Mouse (Mus musculus): Measurements from ENCODE around the gene Cnot3. TPM values are rescaled to one million over a fixed set of nuclear protein-coding genes. Genes with fewer than 3 reads are reported as not detected.
"Not testable (repeated sequence)": the region's sequence is repeated elsewhere in the genome, so short reads cannot be mapped to it uniquely, and the experiment has no call there.

Cnot3 gene
- polyA plus RNA-seq, 1 experiment from 2014 or later = 44.6 TPM

DNA sequence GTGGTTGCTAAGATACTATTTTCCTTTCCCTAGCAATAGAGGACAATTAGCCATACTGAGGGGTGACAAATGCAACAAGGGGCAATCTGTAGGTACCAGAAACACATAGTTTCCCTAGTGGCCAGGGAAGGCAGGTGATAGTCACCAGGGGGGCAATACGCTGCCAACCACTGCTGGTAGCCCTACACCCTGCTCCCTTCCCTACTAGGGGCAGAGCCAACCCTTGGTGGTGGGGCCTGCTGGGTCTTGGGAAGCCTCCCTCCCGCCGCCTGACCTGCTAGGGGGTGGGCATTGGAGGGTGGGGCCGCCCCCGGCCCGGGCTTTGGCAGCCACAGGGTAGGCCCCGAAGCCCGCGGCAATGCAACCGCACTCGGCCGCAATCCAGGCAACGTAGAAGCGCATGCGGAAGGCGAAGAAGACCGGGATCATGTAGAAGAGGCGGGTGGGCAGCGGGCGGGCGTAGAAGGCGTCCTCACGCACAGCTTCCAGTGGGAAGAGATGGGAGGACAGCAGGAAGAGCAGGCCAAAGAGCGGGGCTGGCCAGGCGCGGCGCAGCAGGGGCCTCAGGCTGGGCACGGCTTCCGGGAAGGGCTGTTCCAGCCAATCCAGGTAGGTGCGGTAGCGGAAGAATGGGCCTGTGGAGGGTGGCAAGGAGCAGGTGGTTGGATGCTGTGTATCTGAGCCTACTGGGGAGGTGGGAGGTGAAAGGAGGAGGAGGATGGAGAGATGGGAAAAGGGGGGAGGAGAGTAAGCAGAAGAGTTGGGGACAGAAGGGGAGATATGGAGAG is 40.5 kb downstream of the Cnot3 start:
- no peaks in the 10 kb centered on the region for H3K27me3 ChIP-seq (replicated peaks)
- no peaks in the 10 kb centered on the region for H3K4me1 ChIP-seq
- H3K36me3 ChIP-seq = peaks cover 11% of the 10 kb centered on the region; the same call in 1 of the 2 replicates
- 86% methylated on average over 31 of the region's 31 CpGs for WGBS
- H3K4me3 ChIP-seq (replicated peaks) = no peak overlapping the region
- no peaks in the 10 kb centered on the region for H3K9me3 ChIP-seq
- no peak overlapping the region for H3K9ac ChIP-seq
- no peak overlapping the region for H3K27ac ChIP-seq
- ATAC-seq (ENCODE audit: insufficient read depth, low FRiP score, low read depth) = no peak
- H3K4me2 ChIP-seq = no peak overlapping the region

DNA sequence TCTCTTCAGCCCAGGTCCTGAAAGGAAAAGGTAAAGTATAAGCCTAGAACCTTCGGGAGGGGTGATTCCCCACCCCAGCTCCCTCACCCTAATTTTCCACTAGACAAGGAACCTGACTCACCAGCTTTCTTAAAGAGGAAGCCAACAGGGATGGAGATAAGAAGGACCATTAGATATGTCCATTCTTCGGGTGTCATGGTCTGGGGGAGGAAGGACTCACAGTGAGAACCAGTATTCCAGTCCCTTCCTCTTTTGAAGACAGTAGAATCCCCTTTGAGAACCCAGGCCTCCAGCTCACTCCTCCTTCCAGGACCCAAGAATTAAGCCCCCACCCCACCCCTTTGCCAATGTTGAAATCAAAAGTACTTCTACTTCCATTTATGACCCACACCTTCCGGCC is 46.9 kb downstream of the Cnot3 start:
- Histone ChIP-seq H3K27me3 (replicated peaks) (no peaks in the 10 kb centered on the region), H3K4me3 (replicated peaks) (peak overlapping the region; percentile 71), H3K4me2 (peak overlapping the region; percentile 78), H3K9me3 (no peaks in the 10 kb centered on the region), H3K9ac (peak overlapping the region; percentile 81), H3K36me3 (0 out of 2 replicates have a peak, but pooled peaks cover 6% of the 10 kb centered on the region), H3K27ac (peak overlapping the region; percentile 97; the same call in 1 of the 2 replicates), H3K4me1 (peaks cover 10% of the 10 kb centered on the region)
- WGBS = 23% methylated on average over 3 of the region's 3 CpGs
- ATAC-seq (ENCODE audit: insufficient read depth, low FRiP score, low read depth) = no peak

DNA sequence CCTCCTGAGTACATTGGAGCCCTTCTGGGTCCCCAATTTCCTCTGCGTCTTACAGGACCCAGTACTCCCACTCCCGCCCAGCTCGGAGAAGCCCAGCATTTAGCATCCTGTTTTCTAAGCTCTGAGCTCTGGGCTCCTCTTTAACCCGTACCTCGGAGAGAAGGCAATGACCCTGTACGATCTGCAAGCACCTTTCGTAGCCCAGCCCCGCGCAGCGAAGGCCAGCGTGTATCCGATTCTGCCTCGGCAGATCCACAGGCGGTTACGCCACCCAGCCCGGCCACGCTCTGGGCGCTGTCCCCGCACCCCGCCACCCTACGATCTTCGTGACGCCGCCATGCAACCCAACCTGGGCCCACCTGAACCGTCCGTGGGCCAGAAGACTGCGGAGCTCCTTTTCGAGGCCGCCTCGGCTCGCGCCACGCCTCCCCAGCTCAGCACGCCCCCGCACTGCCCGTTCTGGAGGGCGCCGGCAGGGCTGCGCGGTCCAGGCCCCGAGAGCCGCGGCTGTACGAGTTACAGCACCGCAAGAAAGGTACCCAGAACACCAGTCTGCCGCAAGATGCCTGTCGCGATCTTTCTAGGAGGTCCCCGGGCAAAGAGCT is 47.4 kb downstream of the Cnot3 start, which contains the start of gene Tsen34:
Tsen34 (plus strand) TSS at position 482 of the 605 bp plus-strand sequence.
- H3K4me1 ChIP-seq = peaks cover 10% of the 10 kb centered on the region
- peak within 1 kb of the TSS; percentile 81 for H3K9ac ChIP-seq
- no peaks in the 10 kb centered on the region for H3K27me3 ChIP-seq (replicated peaks)
- peak within 1 kb of the TSS; percentile 78 for H3K4me2 ChIP-seq
- H3K4me3 ChIP-seq (replicated peaks) = peak within 1 kb of the TSS; percentile 71
- ATAC-seq (ENCODE audit: insufficient read depth, low FRiP score, low read depth) = no peak; the same call in none of the 2 replicates
- WGBS = under 1% methylated on average over 49 of the region's 49 CpGs
- H3K27ac ChIP-seq = peak within 1 kb of the TSS; percentile 97
- 0 out of 2 replicates have a peak, but pooled peaks cover 11% of the 10 kb centered on the region for H3K36me3 ChIP-seq
- no peaks in the 10 kb centered on the region for H3K9me3 ChIP-seq

DNA sequence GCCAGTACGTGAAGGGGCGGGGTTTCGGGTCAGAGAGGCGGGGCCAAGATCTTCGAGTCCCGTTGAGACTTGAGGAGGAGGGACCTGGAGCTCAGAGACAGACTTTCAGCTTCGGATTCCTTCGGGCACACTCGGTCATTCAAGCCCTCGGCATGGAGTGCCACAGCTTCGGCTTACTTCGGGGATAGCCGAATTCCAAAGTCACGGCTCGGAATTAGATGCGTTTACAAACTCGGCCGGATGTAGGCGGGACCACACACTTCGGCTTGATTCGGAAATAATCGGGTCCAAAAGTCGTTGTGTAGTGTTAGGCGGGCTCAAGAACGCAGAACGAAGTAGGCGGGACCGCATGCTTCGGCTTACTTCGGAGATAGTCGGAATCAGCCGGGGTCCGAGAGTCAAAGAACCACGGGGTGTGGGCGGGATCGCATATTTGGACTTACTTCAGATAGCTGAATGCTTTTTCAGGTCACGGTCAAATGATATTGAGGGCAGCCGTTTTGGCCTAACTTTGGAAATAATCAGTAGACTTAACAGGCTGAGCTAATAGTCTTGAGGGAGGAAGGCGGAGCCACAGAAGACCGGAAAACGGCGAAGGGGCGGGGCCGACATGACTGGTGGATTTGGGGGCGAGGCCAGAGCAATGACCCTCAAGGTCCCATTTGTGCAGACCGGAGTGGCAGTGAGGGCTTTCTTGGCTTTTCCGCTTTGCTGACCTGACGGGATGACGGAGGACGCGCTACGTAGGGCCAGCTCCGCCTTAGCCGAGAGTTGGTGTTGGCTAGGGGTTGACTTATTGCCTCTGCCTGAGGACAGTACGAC is 48.1 kb downstream of the Cnot3 start, which contains the start of gene Mboat7:
Mboat7 (minus strand) TSS at position 537 of the 822 bp plus-strand sequence.
- H3K4me2 ChIP-seq = peak within 1 kb of the TSS; percentile 78
- H3K4me1 ChIP-seq = peaks cover 10% of the 10 kb centered on the region
- 0 out of 2 replicates have a peak, but pooled peaks cover 11% of the 10 kb centered on the region for H3K36me3 ChIP-seq
- peak; percentile 89 for ATAC-seq (ENCODE audit: insufficient read depth, low FRiP score, low read depth)
- peak within 1 kb of the TSS; percentile 81 for H3K9ac ChIP-seq
- H3K9me3 ChIP-seq = no peaks in the 10 kb centered on the region
- WGBS = under 1% methylated on average over 55 of the region's 55 CpGs
- H3K27me3 ChIP-seq (replicated peaks) = no peaks in the 10 kb centered on the region
- H3K27ac ChIP-seq = peak within 1 kb of the TSS; percentile 97
- H3K4me3 ChIP-seq (replicated peaks) = peak within 1 kb of the TSS; percentile 71

DNA sequence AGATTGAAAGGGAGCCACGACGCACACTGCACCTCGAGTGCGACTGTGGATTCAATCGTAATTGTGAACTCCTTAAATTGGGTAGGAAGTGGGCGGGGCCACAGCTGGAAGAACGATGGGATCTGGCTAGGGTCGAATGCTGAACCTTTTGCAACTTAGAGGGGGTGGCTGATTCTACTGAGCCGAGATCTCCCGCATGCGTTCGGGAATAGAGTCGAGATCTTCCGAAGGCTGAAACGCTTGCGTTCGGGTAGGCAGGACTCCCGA is 48.7 kb downstream of the Cnot3 start:
- peak overlapping the region; percentile 81 for H3K9ac ChIP-seq
- peak overlapping the region; percentile 71 for H3K4me3 ChIP-seq (replicated peaks)
- no peaks in the 10 kb centered on the region for H3K27me3 ChIP-seq (replicated peaks)
- no peak; the same call in 1 of the 2 replicates for ATAC-seq (ENCODE audit: insufficient read depth, low FRiP score, low read depth)
- H3K4me2 ChIP-seq = peak overlapping the region; percentile 78
- no peaks in the 10 kb centered on the region for H3K9me3 ChIP-seq
- peaks cover 10% of the 10 kb centered on the region for H3K4me1 ChIP-seq
- 0 out of 2 replicates have a peak, but pooled peaks cover 11% of the 10 kb centered on the region for H3K36me3 ChIP-seq
- WGBS = under 1% methylated on average over 18 of the region's 18 CpGs
- peak overlapping the region; percentile 97 for H3K27ac ChIP-seq

DNA sequence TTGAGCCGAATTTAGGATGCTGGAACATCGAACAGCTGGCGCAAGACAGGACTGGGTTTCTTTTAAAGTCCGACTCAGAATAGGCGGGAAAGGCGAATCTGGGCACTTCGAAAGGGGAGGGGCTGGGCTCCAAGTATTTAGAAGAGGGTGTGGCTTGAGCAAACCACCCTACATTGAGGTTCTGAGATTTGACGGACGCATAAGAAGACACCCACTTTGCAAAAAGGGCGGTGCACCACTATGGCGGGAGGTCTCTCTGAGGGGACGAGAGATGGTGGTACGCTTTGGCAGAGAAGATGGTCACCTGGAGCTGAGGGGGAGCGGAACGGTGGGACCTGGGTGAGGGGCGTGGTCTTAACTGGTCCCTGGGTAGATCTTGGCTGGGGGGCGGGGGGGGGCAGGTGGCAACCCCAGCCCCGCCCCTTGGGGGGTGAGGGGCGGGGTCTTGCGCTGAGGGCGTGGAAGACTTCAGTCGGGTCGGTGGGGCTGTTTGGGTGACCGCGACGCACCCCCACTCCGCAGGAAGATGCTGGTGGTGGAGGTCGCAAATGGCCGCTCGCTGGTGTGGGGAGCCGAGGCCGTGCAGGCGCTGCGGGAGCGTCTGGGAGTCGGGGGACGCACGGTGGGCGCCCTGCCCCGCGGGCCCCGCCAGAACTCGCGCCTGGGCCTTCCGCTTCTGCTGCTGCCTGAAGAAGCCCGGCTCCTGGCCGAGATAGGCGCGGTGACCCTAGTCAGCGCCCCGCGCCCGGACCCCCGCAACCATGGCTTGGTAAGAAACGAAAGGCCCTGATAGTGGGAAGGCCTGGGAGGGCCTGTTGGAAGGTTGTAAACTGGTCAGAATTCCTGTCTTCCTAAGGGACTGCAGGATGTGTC is 49.2 kb downstream of the Cnot3 start:
- peak overlapping the region; percentile 97 for H3K27ac ChIP-seq
- H3K9ac ChIP-seq = peak overlapping the region; percentile 81
- WGBS = under 1% methylated on average over 55 of the region's 55 CpGs
- peak overlapping the region; percentile 78 for H3K4me2 ChIP-seq
- H3K9me3 ChIP-seq = no peaks in the 10 kb centered on the region
- 0 out of 2 replicates have a peak, but pooled peaks cover 13% of the 10 kb centered on the region for H3K36me3 ChIP-seq
- H3K4me1 ChIP-seq = peaks cover 10% of the 10 kb centered on the region
- H3K4me3 ChIP-seq (replicated peaks) = peak overlapping the region; percentile 71
- peak; percentile 48 for ATAC-seq (ENCODE audit: insufficient read depth, low FRiP score, low read depth)
- H3K27me3 ChIP-seq (replicated peaks) = no peaks in the 10 kb centered on the region

DNA sequence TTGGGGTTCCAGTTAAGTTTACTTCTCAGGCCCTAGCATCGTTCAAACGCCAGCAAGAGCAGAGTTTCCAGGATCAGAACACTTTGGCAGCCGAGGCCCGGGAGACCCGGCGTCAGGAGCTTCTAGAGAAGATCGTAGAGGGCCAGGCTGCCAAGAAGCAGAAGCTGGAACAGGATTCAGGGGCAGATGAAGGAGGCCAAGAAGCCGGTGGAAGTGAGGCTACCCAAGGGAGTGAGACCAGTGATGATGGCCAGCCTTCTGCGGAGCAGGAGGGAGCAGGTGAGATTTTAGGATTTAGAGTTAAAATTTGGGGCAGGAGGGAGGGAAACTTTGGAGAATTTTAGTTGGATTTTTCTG is 49.9 kb downstream of the Cnot3 start:
- H3K27ac ChIP-seq = peak overlapping the region; percentile 97
- peak overlapping the region; percentile 71 for H3K4me3 ChIP-seq (replicated peaks)
- WGBS = 2% methylated on average over 9 of the region's 9 CpGs
- not testable (repeated sequence) for ATAC-seq (ENCODE audit: insufficient read depth, low FRiP score, low read depth); H3K4me1 ChIP-seq; H3K27me3 ChIP-seq (replicated peaks); H3K9me3 ChIP-seq
- peak overlapping the region; percentile 78 for H3K4me2 ChIP-seq
- H3K36me3 ChIP-seq = 0 out of 2 replicates have a peak, but pooled peaks cover 17% of the 10 kb centered on the region
- H3K9ac ChIP-seq = peak overlapping the region; percentile 81

DNA sequence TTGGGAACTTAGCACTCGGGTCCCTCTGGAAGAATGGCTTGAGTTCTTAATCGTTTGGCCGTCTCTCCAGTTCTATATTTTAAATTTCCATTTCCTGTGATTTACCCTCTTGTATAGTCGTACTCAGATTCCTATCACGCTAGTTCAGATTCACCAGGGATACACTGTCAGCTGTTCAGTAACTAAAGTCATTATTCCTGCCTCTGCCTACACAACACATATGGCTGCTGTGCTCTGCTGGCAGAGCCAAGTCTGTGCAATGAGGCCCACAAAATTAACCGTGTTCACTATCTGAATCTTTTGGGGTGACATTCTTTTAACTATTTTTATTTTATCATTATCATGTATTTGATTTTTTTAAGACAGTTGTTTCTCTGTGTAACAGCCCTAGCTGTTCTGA is 53.4 kb downstream of the Cnot3 start:
- no peak overlapping the region for H3K9ac ChIP-seq
- no peak overlapping the region for H3K27ac ChIP-seq
- H3K4me2 ChIP-seq = no peak overlapping the region
- ATAC-seq (ENCODE audit: insufficient read depth, low FRiP score, low read depth) = no peak
- 92% methylated on average over 6 of the region's 6 CpGs for WGBS
- no peaks in the 10 kb centered on the region for H3K4me1 ChIP-seq
- H3K27me3 ChIP-seq (replicated peaks) = no peaks in the 10 kb centered on the region
- H3K36me3 ChIP-seq = 0 out of 2 replicates have a peak, but pooled peaks cover 25% of the 10 kb centered on the region
- no peak overlapping the region for H3K4me3 ChIP-seq (replicated peaks)
- H3K9me3 ChIP-seq = no peaks in the 10 kb centered on the region

DNA sequence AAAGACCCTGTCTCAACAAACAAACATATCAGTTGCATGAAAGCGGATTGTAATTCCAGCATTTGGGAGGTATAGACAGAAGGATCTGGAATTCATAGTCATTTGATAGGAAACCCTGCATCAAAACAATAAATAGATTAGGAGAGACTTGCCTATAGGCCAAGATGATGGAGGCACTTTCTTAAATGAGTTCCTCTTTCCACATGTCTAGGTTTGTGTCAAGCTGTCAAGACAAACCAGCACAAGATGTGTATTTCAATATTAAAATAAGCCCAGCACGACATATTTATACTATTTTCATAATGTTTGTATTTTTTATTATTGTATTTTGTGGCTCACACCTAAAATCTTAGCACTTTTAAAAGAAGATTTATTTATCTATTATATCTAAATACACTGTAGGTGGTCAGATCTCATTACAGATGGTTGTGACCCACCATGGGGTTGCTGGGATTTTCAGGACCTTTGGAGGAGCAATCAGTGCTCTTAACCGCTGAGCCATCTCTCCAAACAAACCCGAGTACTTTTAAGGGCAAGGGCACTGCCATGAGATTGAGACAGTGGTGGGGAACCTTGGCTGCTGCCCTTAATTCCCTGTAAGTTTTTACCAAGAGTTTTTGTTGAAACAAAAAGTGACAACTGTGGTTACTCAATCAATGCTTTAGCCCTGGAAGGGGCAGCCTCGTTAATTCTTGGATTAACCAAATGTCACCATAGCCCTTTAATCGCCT is 58.2 kb downstream of the Cnot3 start:
- Histone ChIP-seq H3K27me3 (replicated peaks) (no peaks in the 10 kb centered on the region), H3K9me3 (no peaks in the 10 kb centered on the region), H3K27ac (peak overlapping the region; percentile 93), H3K4me1 (peaks cover 12% of the 10 kb centered on the region), H3K4me2 (peak overlapping the region; percentile 60), H3K36me3 (peaks cover 23% of the 10 kb centered on the region), H3K4me3 (replicated peaks) (peak overlapping the region; percentile 75), H3K9ac (peak overlapping the region; percentile 23; the same call in 1 of the 2 replicates)
- peak; percentile 32 for ATAC-seq (ENCODE audit: insufficient read depth, low FRiP score, low read depth)
- 19% methylated on average over 6 of the region's 6 CpGs for WGBS

DNA sequence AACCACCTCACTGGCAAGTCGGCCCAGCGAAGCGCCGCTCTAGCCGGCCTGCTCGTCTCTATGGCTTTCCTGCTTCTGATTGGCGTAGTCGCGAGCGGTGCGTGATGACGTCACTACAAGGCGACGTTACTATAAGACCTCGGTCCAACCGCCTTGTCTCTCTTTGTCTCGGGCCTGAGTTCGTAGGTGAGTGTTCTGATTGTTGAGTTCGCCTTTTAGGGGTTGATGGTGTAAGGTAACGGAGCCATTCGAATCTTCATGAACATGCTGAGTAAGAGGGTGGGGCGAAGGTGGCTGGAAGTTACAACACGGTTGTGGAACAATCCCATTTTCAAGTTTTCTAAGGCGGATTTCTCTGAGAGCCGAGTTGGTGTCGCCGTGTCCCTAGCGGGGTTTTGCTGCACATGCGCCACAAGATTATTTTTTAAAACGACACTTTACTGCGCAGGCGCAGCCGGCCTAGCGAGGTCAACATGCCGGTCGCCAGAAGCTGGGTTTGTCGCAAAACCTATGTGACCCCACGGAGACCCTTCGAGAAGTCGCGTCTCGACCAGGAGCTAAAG is 58.9 kb downstream of the Cnot3 start, which contains the start of gene Rps9:
Rps9 (plus strand) TSS at position 115 of the 563 bp plus-strand sequence.
- H3K9ac ChIP-seq = peak within 1 kb of the TSS; percentile 80
- peak; percentile 92 for ATAC-seq (ENCODE audit: insufficient read depth, low FRiP score, low read depth)
- no peaks in the 10 kb centered on the region for H3K27me3 ChIP-seq (replicated peaks)
- peak within 1 kb of the TSS; percentile 93 for H3K27ac ChIP-seq
- H3K9me3 ChIP-seq = no peaks in the 10 kb centered on the region
- peak within 1 kb of the TSS; percentile 69 for H3K4me2 ChIP-seq
- peaks cover 23% of the 10 kb centered on the region for H3K36me3 ChIP-seq
- H3K4me1 ChIP-seq = peaks cover 12% of the 10 kb centered on the region
- under 1% methylated on average over 42 of the region's 42 CpGs for WGBS
- peak within 1 kb of the TSS; percentile 75 for H3K4me3 ChIP-seq (replicated peaks)
